Mouse (Mus musculus) cerebellum, adult 2 months (tissue): ENCODE data around the gene Sox5. TPM values are rescaled to one million over a fixed set of nuclear protein-coding genes. Genes with fewer than 3 reads are reported as not detected.
"Not testable (repeated sequence)": the region's sequence is repeated elsewhere in the genome, so short reads cannot be mapped to it uniquely, and the experiment has no call there.

ENCODE experiments used
- DNase-seq, 2 experiments: peaks; one replicate each; pipeline ENCODE4 v3.0.0; 2021
- H3K27ac ChIP-seq: fragments of 200-500 bp; 2 replicates; pipeline ENCODE4 v1.5.1; 2012; ENCODE audit warnings: low read length, control low read depth, inconsistent platforms; ENCODE audit not compliant: insufficient read depth
- H3K27me3 ChIP-seq: fragments of 200-500 bp; 2 replicates; pipeline ENCODE4 v1.6.1; 2012; ENCODE audit warnings: inconsistent platforms, mild to moderate bottlenecking, low read length, moderate library complexity; ENCODE audit not compliant: control insufficient read depth, insufficient read depth
- H3K4me1 ChIP-seq: fragments of 200-500 bp; 2 replicates; pipeline ENCODE4 v1.6.1; 2011; ENCODE audit warnings: low read length; ENCODE audit not compliant: control insufficient read depth, insufficient read depth
- H3K4me3 ChIP-seq: fragments of 200-500 bp; replicated peaks from 2 replicates; pipeline ENCODE3; 2011; ENCODE audit warnings: mild to moderate bottlenecking, low read depth, low read length, control low read depth; ENCODE audit not compliant: insufficient read depth
- CTCF ChIP-seq: fragments of 200-500 bp; IDR thresholded peaks from 2 replicates; pipeline ENCODE4 v1.5.1; 2011; ENCODE audit warnings: low read depth, mild to moderate bottlenecking, control low read depth, low read length, moderate library complexity, borderline replicate concordance; ENCODE audit not compliant: insufficient read depth
- POLR2A ChIP-seq: fragments of 200-500 bp; IDR thresholded peaks from 2 replicates; pipeline ENCODE4 v1.6.1; 2011; ENCODE audit warnings: low read length, control low read depth, borderline replicate concordance; ENCODE audit not compliant: insufficient read depth
- WGBS: fragments of 180-500 bp; shearing (Covaris S2); methylation state at CpG from one replicate; pipeline ENCODE4 v1.1.7; 2018; 5-methylcytosine and 5-hydroxymethylcytosine counted together
- polyA plus RNA-seq: library from polyadenylated mRNA; depleted of rRNA; stranded (reverse); fragments of >200 nt; gene quantifications from 2 replicates; pipeline ENCODE4 v1.2.3, GENCODE M21; 2012

The Sox5 gene
- polyA plus RNA-seq, 1 experiment = 13.3 TPM

DNA sequence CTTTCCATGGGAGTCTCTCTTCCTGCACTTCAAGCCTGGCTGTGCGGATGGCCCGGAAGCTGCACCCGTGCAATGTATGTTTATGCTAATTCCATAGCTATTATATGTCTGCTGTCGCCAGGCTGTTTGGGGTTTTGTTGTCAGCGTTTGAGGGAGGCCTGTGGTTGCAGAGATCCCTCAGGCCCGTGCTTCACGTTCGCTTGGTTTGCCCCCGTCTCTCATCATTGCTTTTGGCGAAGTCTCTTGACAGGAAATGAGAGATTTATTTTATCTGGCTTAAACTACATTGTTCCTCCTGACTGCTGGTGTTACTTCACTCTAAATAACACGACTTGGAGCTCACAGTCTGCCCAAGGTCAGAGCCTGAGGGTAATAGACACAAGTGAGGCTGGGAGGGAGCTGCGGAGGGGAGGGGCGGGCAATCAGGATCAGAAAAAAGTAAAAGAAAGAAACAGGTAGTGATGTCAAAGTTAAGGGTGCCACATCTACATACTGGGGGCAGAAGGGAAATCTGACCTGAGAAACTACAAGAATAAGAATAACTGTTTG is 503.2 kb downstream of the Sox5 start:
- TF ChIP-seq CTCF (no peak), POLR2A (no peak)
- no peak for DNase-seq
- H3K27ac ChIP-seq = no peak overlapping the region
- 71% methylated on average over 13 of the region's 13 CpGs for WGBS
- H3K4me1 ChIP-seq = no peaks in the 10 kb centered on the region; the same call in 1 of the 2 replicates
- H3K27me3 ChIP-seq = no peaks in the 10 kb centered on the region
- no peak overlapping the region for H3K4me3 ChIP-seq

DNA sequence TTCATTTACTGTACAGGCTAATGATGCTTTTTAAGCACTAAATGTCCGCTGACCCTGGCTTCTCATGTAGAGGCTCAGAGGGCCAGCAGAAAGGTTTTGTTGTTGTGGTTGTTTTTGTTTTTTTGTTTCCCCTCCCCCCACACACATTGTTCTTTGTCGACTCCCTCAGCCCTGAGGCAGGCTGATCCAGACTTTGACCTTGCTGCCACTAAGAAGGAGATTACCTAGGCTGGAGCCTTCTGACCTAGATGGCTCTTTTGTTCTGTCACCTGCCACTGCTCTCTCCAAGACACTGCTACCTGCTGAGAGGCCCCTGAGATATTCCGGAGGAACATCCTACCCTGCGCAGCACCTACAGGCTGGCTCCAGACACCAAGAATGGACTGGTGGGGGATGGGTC is 508.4 kb downstream of the Sox5 start:
- not testable (repeated sequence) for H3K27ac ChIP-seq, DNase-seq, H3K4me1 ChIP-seq, H3K27me3 ChIP-seq, H3K4me3 ChIP-seq
- WGBS = 46% methylated on average over 4 of the region's 4 CpGs

DNA sequence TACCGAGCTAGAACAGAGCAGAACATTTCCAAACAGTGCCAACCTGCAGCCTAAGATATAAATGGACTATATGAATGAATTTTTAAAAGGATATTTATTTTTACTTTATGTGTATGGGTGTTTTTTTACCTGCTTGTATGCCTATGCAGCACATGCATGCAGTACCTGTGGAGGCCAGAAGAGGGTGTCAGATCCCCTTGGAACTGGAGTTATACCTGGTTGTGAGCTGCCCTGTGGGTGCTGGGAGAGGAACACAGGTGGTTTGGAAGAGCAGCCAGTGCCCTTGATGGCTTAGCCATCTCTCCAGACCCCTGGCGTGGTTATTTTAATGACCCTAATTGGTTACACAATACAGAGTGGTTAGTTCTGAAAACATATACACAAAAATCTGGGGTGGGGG is 510.5 kb downstream of the Sox5 start:
- Histone ChIP-seq H3K27ac (no peak overlapping the region), H3K27me3 (no peaks in the 10 kb centered on the region), H3K4me1 (no peaks in the 10 kb centered on the region), H3K4me3 (no peak overlapping the region)
- WGBS = 94% methylated on average over 2 of the region's 2 CpGs
- no peak for DNase-seq
- TF ChIP-seq CTCF = peak; percentile 23; the same call in 1 of the 2 replicates
- no peak for TF ChIP-seq POLR2A

DNA sequence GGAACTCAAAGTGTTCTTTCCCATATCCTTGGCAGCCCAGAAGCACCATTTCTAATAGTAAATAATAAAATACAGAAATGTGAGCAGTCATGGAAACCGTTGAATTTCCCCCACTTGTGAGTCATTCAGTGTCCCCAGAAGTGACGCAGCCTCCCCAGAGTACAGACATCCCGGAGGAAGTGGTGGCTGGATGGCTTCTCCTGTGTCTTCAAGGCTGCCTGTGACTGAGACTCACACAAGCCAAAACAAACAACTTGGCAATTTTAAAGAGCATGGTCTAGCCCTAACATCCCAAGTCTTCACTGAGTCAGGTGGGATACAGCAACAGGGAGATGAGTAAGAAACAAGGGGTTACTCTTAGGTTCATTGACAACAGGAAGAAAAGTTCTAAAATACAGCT is 511.5 kb downstream of the Sox5 start:
- H3K4me3 ChIP-seq = no peak overlapping the region
- H3K27me3 ChIP-seq = no peaks in the 10 kb centered on the region
- no peak overlapping the region for H3K27ac ChIP-seq
- H3K4me1 ChIP-seq = no peaks in the 10 kb centered on the region
- TF ChIP-seq POLR2A = no peak
- TF ChIP-seq CTCF = no peak
- no peak for DNase-seq
- WGBS = 87% methylated on average over 3 of the region's 3 CpGs

DNA sequence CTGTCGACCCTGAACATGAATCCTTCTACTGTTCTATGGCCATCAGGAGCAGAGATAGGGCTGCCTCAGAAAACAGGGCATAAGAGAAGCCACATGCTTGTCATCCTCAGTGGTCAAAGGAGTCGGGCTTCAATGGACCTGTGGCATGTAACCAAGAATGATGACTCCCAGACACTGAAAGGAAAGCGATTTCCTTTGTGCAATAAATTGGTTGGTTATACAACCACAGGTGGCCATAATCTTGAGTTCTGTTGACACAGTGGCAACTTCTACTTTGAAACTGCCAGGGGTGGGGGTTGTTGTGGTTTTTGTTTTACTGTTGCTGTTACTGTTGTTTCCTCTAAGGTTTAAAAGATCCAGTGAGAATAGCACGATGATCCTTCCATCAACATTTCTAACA is 512.1 kb downstream of the Sox5 start:
- WGBS = 76% methylated on average over 4 of the region's 4 CpGs
- Histone ChIP-seq H3K4me3 (no peak overlapping the region), H3K27me3 (no peaks in the 10 kb centered on the region), H3K27ac (no peak overlapping the region), H3K4me1 (no peaks in the 10 kb centered on the region)
- TF ChIP-seq POLR2A (no peak), CTCF (no peak)
- no peak for DNase-seq

DNA sequence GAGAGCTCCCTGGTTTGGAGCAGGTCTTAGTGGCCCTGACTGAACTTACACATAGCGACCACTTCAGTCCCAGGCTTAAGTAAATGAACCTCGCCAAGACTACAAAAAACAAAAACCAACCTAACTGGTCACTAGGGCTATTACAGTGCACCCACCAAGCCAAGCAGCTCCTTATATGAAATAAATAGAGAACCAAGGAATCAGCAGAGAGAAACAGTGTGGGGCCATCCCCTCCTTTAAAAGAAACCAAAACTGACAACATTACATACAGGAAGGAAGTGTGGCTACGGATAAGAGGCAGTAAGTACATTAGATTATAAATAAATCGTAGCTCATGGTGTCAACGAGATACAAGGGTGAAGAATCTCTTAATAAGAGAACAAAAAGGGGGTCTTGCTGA is 516.0 kb downstream of the Sox5 start:
- no peak overlapping the region for H3K27ac ChIP-seq
- no peak for TF ChIP-seq CTCF
- no peak for TF ChIP-seq POLR2A
- 94% methylated on average over 5 of the region's 5 CpGs for whole genome bisulfite sequencing
- no peaks in the 10 kb centered on the region for H3K27me3 ChIP-seq
- no peak for DNase-seq
- H3K4me3 ChIP-seq = no peak overlapping the region
- H3K4me1 ChIP-seq = no peaks in the 10 kb centered on the region

DNA sequence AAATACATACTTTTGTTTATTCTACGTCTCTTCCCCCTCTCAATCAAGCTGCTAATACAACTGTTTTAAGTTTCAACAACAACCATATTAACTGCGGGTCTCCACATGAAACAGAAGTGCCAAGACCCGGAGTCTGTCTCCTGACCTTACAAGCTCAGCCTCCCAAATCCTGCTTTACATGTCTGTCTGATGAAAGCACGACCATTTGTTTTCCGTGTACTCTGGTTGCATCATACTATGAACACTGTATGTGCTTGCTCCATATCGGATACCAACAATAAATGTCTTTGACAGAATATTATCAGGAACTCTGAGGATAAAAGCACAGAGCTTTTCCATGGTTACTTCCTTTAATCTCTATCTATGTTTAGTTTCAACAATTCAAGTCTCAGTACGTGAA is 516.8 kb downstream of the Sox5 start:
- TF ChIP-seq POLR2A (no peak), CTCF (no peak)
- no peak overlapping the region for H3K4me3 ChIP-seq
- DNase-seq = no peak
- H3K4me1 ChIP-seq = no peaks in the 10 kb centered on the region
- H3K27me3 ChIP-seq = no peaks in the 10 kb centered on the region
- no peak overlapping the region for H3K27ac ChIP-seq
- WGBS = 83% methylated on average over 7 of the region's 7 CpGs

DNA sequence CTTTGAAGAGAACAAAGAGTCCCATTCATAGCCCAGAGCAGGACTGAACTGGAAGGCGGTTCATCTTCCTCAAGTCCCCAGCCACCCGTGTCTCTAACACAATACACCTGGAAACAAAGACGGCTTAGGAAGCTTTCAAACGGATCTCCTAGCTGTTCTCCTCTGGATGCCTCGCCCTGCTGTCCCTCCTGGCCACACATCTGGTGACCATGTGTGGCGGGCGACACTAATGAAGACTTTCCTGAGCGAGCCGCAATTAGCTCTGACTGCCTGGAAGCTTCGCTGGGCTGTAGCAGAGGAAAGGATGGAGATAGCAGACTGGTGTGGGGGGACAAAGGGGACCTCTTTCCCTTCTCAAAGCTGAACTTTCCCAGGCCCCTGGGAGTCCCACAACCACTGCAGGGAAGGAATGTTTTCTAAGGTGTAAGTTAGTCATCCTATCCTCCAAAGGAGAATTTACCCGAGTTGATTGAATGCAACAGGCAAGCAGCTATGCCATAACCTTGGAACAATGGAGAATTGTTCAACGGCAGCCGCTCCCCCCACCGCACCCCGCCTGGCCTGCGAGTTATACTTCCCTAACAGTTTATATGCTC is 517.4 kb downstream of the Sox5 start:
- Histone ChIP-seq H3K4me3 (no peak overlapping the region), H3K4me1 (no peaks in the 10 kb centered on the region), H3K27ac (no peak overlapping the region), H3K27me3 (no peaks in the 10 kb centered on the region)
- no peak for DNase-seq
- 29% methylated on average over 16 of the region's 16 CpGs for WGBS
- TF ChIP-seq POLR2A (no peak), CTCF (no peak)

DNA sequence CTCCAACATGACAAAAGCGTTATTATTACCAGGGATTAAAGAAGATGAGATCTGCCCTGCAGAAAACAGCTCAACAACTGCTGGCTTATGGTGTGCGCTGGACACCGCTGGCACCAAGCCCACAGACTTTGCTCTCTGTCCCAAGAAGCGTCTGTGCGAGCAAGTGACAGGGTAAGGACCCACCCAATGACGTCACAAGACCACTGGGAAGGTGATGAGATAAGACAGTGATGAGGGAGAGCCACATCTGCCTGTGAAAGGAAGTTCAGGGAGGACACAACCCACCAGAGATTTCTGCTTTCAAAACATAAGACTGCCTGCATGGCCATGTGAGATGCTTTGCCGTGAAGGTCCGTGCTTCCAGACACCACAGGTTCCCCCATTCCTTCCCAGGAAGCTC is 525.3 kb downstream of the Sox5 start:
- WGBS = 52% methylated on average over 8 of the region's 8 CpGs
- H3K4me3 ChIP-seq = no peak overlapping the region
- DNase-seq = no peak
- no peaks in the 10 kb centered on the region for H3K4me1 ChIP-seq
- H3K27me3 ChIP-seq = no peaks in the 10 kb centered on the region
- TF ChIP-seq POLR2A = no peak
- no peak for TF ChIP-seq CTCF
- H3K27ac ChIP-seq = no peak overlapping the region
